Mouse (Mus musculus) embryonic facial prominence, embryonic 13.5 days (tissue): Measurements from ENCODE around the gene Hspd1. TPM values are rescaled to one million over a fixed set of nuclear protein-coding genes. Genes with fewer than 3 reads are reported as not detected.
A peak's percentile ranks its signal among the peaks of the same experiment; 100 is the strongest.

Source experiments
- ATAC-seq: fragments of 200-750 bp; cut with Nextera tagmentation; 2 replicates; pipeline ENCODE4 v1.8.0; 2017; ENCODE audit warnings: low read depth; ENCODE audit not compliant: insufficient number of reproducible peaks, insufficient read depth, low FRiP score, low TSS enrichment
- H3K27ac ChIP-seq: fragments of 300-500 bp; sonication (generic); 2 replicates; pipeline ENCODE4 v1.5.1; 2015; ENCODE audit warnings: moderate library complexity, mild to moderate bottlenecking, inconsistent platforms
- H3K27me3 ChIP-seq: fragments of 300-500 bp; sonication (generic); 2 replicates; pipeline ENCODE4 v1.6.1; 2015; ENCODE audit warnings: mild to moderate bottlenecking, inconsistent platforms
- H3K36me3 ChIP-seq: fragments of 300-500 bp; sonication (generic); 2 replicates; pipeline ENCODE4 v1.6.1; 2015; ENCODE audit warnings: mild to moderate bottlenecking, inconsistent platforms
- H3K4me1 ChIP-seq: fragments of 300-500 bp; sonication (generic); 2 replicates; pipeline ENCODE4 v1.6.1; 2015; ENCODE audit warnings: inconsistent platforms
- H3K4me2 ChIP-seq: fragments of 300-500 bp; sonication (generic); 2 replicates; pipeline ENCODE4 v1.6.1; 2015; ENCODE audit warnings: moderate library complexity, mild to moderate bottlenecking, inconsistent platforms
- H3K4me3 ChIP-seq: fragments of 300-500 bp; sonication (generic); 2 replicates; pipeline ENCODE4 v1.5.1; 2015; ENCODE audit warnings: mild to moderate bottlenecking, inconsistent platforms
- H3K9ac ChIP-seq: fragments of 300-500 bp; sonication (generic); 2 replicates; pipeline ENCODE4 v1.6.1; 2015; ENCODE audit warnings: mild to moderate bottlenecking, inconsistent platforms
- H3K9me3 ChIP-seq: fragments of 300-500 bp; sonication (generic); 2 replicates; pipeline ENCODE4 v1.6.1; 2016; ENCODE audit warnings: inconsistent platforms
- WGBS: fragments of 180-500 bp; shearing (Covaris S2); methylation state at CpG from one replicate; pipeline ENCODE4 v1.1.7; 2015; ENCODE audit warnings: mixed read lengths; 5-methylcytosine and 5-hydroxymethylcytosine counted together
- polyA plus RNA-seq: library from polyadenylated mRNA; unstranded; fragments of >200 nt; fragmentation: Nextera tagmentation; extraction: Ambion mirVana; gene quantifications from 2 replicates; pipeline ENCODE4 v1.2.1, GENCODE M21; 2015

Hspd1 gene
- polyA plus RNA-seq, 1 experiment from 2014 or later, result 337 TPM

DNA sequence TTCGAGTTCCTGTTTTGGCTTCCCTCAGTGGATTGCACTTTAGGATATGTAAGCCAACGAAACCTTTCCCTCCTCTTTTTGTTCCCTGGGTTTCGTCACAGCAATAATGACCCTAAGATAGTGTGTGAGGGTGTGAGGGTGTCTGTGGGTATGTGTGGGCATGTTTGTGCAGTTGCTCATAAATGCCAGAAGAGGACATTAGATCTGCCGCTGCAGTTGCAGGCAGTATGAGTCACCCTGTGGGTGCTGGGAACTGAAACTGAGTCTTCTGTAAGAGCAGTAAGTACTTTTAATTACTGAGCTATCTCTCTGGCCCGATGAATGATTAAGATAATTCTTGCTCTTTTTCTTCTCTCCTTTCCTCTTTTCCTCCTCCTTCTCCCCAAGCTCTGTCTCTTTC lies 35.0 kb upstream of the Hspd1 start:
- no peak overlapping the region for H3K4me2 ChIP-seq
- H3K27me3 ChIP-seq, result no peaks in the 10 kb centered on the region
- H3K4me1 ChIP-seq, result no peaks in the 10 kb centered on the region
- 88% methylated on average over 5 of the region's 5 CpGs for WGBS
- ATAC-seq, result no peak
- H3K9ac ChIP-seq, result no peak overlapping the region
- H3K36me3 ChIP-seq, result no peaks in the 10 kb centered on the region
- H3K9me3 ChIP-seq, result no peaks in the 10 kb centered on the region
- H3K27ac ChIP-seq, result no peak overlapping the region
- H3K4me3 ChIP-seq, result no peak overlapping the region

DNA sequence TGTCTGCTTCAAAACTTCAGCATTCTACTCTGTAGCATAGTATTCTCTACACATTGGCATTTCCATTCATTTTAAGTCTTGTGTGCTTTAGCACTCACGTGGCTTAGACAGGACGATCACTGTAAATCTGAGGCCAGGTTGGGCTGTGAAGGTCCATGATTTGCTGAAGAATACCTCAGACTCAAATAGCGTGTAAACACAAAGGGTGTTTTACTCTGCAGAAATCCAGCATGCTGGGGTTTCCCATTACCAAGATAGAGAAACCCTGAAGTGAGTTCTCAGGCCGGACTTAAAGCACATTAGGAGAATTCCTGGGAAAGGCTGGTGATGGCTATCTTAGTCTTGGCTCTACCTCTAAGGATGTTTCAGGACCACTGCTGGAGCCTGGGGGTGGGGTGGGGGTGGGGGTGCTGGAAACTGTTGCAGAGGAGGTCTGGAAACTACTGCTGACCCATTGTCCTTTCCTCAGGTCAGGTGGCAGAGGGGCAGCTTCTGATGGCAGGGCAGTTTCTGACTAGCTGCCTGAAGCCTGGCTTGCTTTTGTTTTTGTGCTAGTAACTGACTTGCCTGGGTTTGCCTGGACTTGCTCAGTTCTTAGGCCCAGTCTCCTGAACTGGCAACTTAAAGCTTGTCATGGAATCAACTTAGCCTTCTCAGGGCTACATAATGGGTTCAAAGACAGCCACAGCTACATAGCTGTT lies 21.2 kb upstream of the Hspd1 start:
- no peaks in the 10 kb centered on the region for H3K9me3 ChIP-seq
- 83% methylated on average over 4 of the region's 4 CpGs for WGBS
- H3K4me3 ChIP-seq, result no peak overlapping the region
- no peaks in the 10 kb centered on the region for H3K4me1 ChIP-seq
- ATAC-seq, result no peak
- H3K9ac ChIP-seq, result no peak overlapping the region
- no peak overlapping the region for H3K27ac ChIP-seq
- no peaks in the 10 kb centered on the region for H3K36me3 ChIP-seq
- no peaks in the 10 kb centered on the region for H3K27me3 ChIP-seq
- H3K4me2 ChIP-seq, result no peak overlapping the region

DNA sequence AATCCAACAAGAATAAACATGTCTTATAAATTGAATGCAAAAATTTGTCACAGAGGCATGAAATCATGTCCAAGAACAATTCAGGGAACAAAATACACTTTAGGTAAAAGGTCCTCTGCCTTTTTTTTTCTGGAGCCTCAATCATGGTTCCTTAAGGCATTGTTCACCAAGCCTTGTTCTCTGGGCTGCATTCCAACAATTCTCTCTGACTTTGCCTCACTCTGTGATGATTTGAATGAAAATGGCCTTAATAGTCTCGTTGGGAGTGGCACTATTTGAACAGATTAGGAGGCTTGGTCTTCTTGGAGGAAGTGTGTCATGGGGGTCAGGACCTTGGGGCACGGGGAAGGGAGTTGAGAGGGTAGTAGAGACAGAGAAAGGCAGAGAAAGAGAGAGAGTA lies 20.4 kb upstream of the Hspd1 start:
- Histone ChIP-seq H3K27me3 (no peaks in the 10 kb centered on the region), H3K4me3 (no peak overlapping the region), H3K9me3 (no peaks in the 10 kb centered on the region), H3K4me2 (no peak overlapping the region), H3K9ac (no peak overlapping the region), H3K36me3 (no peaks in the 10 kb centered on the region), H3K4me1 (no peaks in the 10 kb centered on the region), H3K27ac (no peak overlapping the region)
- WGBS, result 54% methylated on average over 2 of the region's 2 CpGs
- ATAC-seq, result no peak

- H3K4me2 ChIP-seq, result no peak overlapping the region
- no peaks in the 10 kb centered on the region for H3K36me3 ChIP-seq
- H3K9ac ChIP-seq, result no peak overlapping the region
- H3K4me3 ChIP-seq, result no peak overlapping the region
- H3K27ac ChIP-seq, result no peak overlapping the region
- no peaks in the 10 kb centered on the region for H3K27me3 ChIP-seq
- no peaks in the 10 kb centered on the region for H3K9me3 ChIP-seq
- no peaks in the 10 kb centered on the region for H3K4me1 ChIP-seq
- WGBS, result 88% methylated on average over 1 of the region's 1 CpGs
- no peak for ATAC-seq
Observed at GRCm38 (mm10) chr1:55107644-55108043, 19.6 kb upstream of the Hspd1 start.

GRCm38 (mm10) chr1:55106919-55107585 lies 19.0 kb upstream of the Hspd1 start:
- WGBS, result 84% methylated on average over 9 of the region's 9 CpGs

GRCm38 (mm10) chr1:55092469-55092868 lies 4.4 kb upstream of the Hspd1 start:
- Histone ChIP-seq H3K9ac (no peak overlapping the region), H3K4me3 (no peak overlapping the region), H3K4me2 (no peak overlapping the region), H3K27me3 (no peaks in the 10 kb centered on the region), H3K4me1 (peaks cover 9% of the 10 kb centered on the region), H3K9me3 (no peaks in the 10 kb centered on the region), H3K36me3 (peaks cover 32% of the 10 kb centered on the region), H3K27ac (no peak overlapping the region)
- ATAC-seq, result no peak
- WGBS, result 83% methylated on average over 1 of the region's 1 CpGs

More at GRCm38 (mm10) chr1:55106919-55107585, 19.0 kb upstream of the Hspd1 start:
- Histone ChIP-seq H3K9ac (no peak overlapping the region), H3K27me3 (no peaks in the 10 kb centered on the region), H3K9me3 (no peaks in the 10 kb centered on the region), H3K4me2 (no peak overlapping the region), H3K4me1 (no peaks in the 10 kb centered on the region), H3K27ac (no peak overlapping the region), H3K36me3 (no peaks in the 10 kb centered on the region), H3K4me3 (no peak overlapping the region)
- no peak for ATAC-seq

DNA sequence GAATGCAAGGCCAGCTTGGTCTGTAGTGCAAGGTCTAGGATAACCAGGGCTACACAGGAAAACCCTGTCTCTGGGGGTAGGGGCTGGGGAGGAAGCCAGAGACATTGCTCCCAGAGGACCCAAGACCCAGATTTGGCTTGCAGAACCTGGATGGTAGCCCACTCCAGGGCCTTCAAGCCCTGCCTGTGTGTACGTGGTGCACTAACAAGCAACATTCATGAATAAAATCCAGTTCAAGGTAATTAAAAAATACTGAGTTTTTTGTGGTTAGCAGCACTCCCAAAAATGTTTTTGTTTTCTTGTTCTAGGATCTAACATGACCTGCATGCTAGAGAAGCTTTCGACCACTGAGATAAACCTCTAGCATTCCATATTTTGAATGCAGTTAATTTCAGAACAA lies 4.0 kb upstream of the Hspd1 start:
- 81% methylated on average over 2 of the region's 2 CpGs for WGBS
- H3K27ac ChIP-seq, result no peak overlapping the region
- peaks cover 32% of the 10 kb centered on the region for H3K36me3 ChIP-seq
- no peak overlapping the region for H3K4me3 ChIP-seq
- peaks cover 9% of the 10 kb centered on the region for H3K4me1 ChIP-seq
- no peak overlapping the region for H3K9ac ChIP-seq
- H3K4me2 ChIP-seq, result no peak overlapping the region
- no peaks in the 10 kb centered on the region for H3K27me3 ChIP-seq
- H3K9me3 ChIP-seq, result no peaks in the 10 kb centered on the region
- no peak for ATAC-seq

- Histone ChIP-seq H3K27me3 (no peaks in the 10 kb centered on the region), H3K4me2 (peak overlapping the region; percentile 92), H3K9me3 (no peaks in the 10 kb centered on the region), H3K9ac (peak overlapping the region; percentile 57; the same call in 1 of the 2 replicates), H3K27ac (no peak overlapping the region), H3K4me3 (peak overlapping the region; percentile 97), H3K36me3 (peaks cover 45% of the 10 kb centered on the region), H3K4me1 (peaks cover 29% of the 10 kb centered on the region)
- ATAC-seq, result no peak
- WGBS, result 89% methylated on average over 5 of the region's 5 CpGs
Observed at GRCm38 (mm10) chr1:55089498-55090064, 1.5 kb upstream of the Hspd1 start.

DNA sequence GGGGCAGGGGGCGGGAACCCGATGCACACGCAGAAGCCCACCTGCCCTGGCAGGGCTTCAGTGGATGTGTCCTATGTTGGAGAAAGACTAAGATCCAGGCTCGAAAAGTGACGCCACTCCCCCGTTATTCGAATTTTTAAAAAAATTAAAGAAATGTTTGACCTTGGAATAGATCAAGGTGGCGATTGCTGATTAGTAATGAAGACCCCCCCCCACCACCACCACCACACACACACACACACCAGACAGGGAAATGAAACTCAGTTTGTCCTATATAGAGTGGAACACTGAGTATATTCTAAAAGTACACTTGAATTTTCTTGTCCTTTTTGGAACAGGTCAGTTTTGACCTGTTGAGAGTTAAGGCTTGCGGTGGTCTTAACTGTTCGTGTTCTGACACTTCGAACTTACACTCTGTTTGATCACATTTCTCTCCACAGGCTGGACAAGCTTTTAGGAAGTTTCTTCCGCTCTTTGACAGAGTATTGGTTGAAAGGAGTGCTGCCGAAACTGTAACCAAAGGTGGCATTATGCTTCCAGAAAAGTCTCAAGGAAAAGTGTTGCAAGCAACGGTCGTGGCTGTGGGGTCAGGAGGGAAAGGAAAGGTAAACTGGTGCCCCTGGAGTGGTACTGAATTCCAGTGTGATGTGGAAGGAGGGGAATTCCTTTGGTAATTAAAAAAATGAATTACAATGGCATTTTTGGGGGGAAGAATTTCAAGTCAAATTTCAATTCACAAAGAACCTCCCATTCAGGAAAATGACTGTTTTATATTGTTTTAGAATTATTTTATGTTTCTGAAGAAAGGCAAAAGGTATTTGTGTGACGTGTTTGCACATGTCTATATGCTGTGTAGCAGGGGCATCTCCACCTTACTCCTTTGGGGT lies 811 bp upstream of the Hspd1 start:
- Histone ChIP-seq H3K27ac (peak overlapping the region; percentile 93), H3K4me1 (peaks cover 35% of the 10 kb centered on the region), H3K4me3 (peak overlapping the region; percentile 97), H3K27me3 (no peaks in the 10 kb centered on the region), H3K36me3 (peaks cover 52% of the 10 kb centered on the region), H3K9me3 (no peaks in the 10 kb centered on the region), H3K4me2 (peak overlapping the region; percentile 92), H3K9ac (peak overlapping the region; percentile 94)
- ATAC-seq, result no peak
- WGBS, result 6% methylated on average over 16 of the region's 16 CpGs

GRCm38 (mm10) chr1:55087401-55087904 lies 590 bp downstream of the Hspd1 start:
- H3K4me2 ChIP-seq, result peak overlapping the region; percentile 92
- H3K9ac ChIP-seq, result peak overlapping the region; percentile 94
- peaks cover 54% of the 10 kb centered on the region for H3K36me3 ChIP-seq
- H3K27me3 ChIP-seq, result no peaks in the 10 kb centered on the region
- WGBS, result 0% methylated on average over 56 of the region's 57 CpGs
- peak; percentile 53 for ATAC-seq
- peak overlapping the region; percentile 93 for H3K27ac ChIP-seq
- H3K9me3 ChIP-seq, result 0 out of 2 replicates have a peak, but pooled peaks cover 3% of the 10 kb centered on the region
- peak overlapping the region; percentile 97 for H3K4me3 ChIP-seq
- H3K4me1 ChIP-seq, result peaks cover 35% of the 10 kb centered on the region

GRCm38 (mm10) chr1:55086868-55087400 lies 1.1 kb downstream of the Hspd1 start:
- H3K27me3 ChIP-seq, result no peaks in the 10 kb centered on the region

More at GRCm38 (mm10) chr1:55086868-55087400, 1.1 kb downstream of the Hspd1 start:
- Histone ChIP-seq H3K36me3 (peaks cover 54% of the 10 kb centered on the region), H3K4me1 (peaks cover 35% of the 10 kb centered on the region), H3K4me2 (peak overlapping the region; percentile 92), H3K9me3 (0 out of 2 replicates have a peak, but pooled peaks cover 4% of the 10 kb centered on the region), H3K27ac (peak overlapping the region; percentile 93), H3K9ac (peak overlapping the region; percentile 94), H3K4me3 (peak overlapping the region; percentile 97)
- 2% methylated on average over 13 of the region's 13 CpGs for WGBS
- no peak for ATAC-seq
